Mouse (Mus musculus) intestine, embryonic 16.5 days (tissue): ENCODE measurements at regions not wholly inside any gene's neighbourhood (a gene's known extent, or its start where the extent isn't known, plus 50 kb on each side); places are given as distances from the start of the nearest gene placed in this dataset.

Experiments used
- ATAC-seq: fragments of 200-750 bp; cut with Nextera tagmentation; 2 replicates; pipeline ENCODE4 v1.8.0; 2017; ENCODE audit warnings: moderate TSS enrichment, moderate library complexity
- H3K27ac ChIP-seq: fragments of 300-500 bp; sonication (generic); 2 replicates; pipeline ENCODE4 v1.5.1; 2014; ENCODE audit warnings: mild to moderate bottlenecking, low read length
- H3K27me3 ChIP-seq: fragments of 300-500 bp; sonication (generic); replicated peaks from 2 replicates; pipeline ENCODE4 v1.6.1; 2014; ENCODE audit warnings: low read length, control low read depth, mixed read lengths; ENCODE audit not compliant: control insufficient read depth, insufficient read depth
- H3K36me3 ChIP-seq: fragments of 300-500 bp; sonication (generic); 2 replicates; pipeline ENCODE4 v1.6.1; 2014; ENCODE audit warnings: low read length, control low read depth; ENCODE audit not compliant: control insufficient read depth, insufficient read depth
- H3K4me1 ChIP-seq: fragments of 300-500 bp; sonication (generic); 2 replicates; pipeline ENCODE4 v1.6.1; 2014; ENCODE audit warnings: low read length, control low read depth, mixed read lengths; ENCODE audit not compliant: control insufficient read depth, insufficient read depth
- H3K4me2 ChIP-seq: fragments of 300-500 bp; sonication (generic); 2 replicates; pipeline ENCODE4 v1.6.1; 2014; ENCODE audit warnings: low read depth, low read length, control low read depth
- H3K4me3 ChIP-seq: fragments of 300-500 bp; sonication (generic); 2 replicates; pipeline ENCODE4 v1.5.1; 2014; ENCODE audit warnings: mild to moderate bottlenecking, low read length
- H3K9ac ChIP-seq: fragments of 300-500 bp; sonication (generic); 2 replicates; pipeline ENCODE4 v1.6.1; 2014; ENCODE audit warnings: low read depth, low read length
- H3K9me3 ChIP-seq: fragments of 300-500 bp; sonication (generic); 2 replicates; pipeline ENCODE4 v1.6.1; 2016; ENCODE audit warnings: low read length, control low read depth; ENCODE audit not compliant: control insufficient read depth
- WGBS: fragments of 180-500 bp; shearing (Covaris S2); extraction: QIAGEN DNeasy Blood & Tissue Kit; methylation state at CpG from one replicate; pipeline ENCODE4 v1.1.7; 2014; 5-methylcytosine and 5-hydroxymethylcytosine counted together

- Histone ChIP-seq H3K27me3 (no peaks in the 10 kb centered on the region), H3K4me1 (peaks cover 6% of the 10 kb centered on the region; the same call in 1 of the 2 replicates), H3K4me2 (no peak overlapping the region), H3K4me3 (no peak overlapping the region), H3K9ac (no peak overlapping the region), H3K36me3 (no peaks in the 10 kb centered on the region), H3K9me3 (no peaks in the 10 kb centered on the region), H3K27ac (no peak overlapping the region)
- 55% methylated on average over 15 of the region's 15 CpGs for WGBS
- no peak for ATAC-seq
Observed at GRCm38 (mm10) chr9:115624721-115625496, 284.3 kb upstream of the Gadl1 start.

- Histone ChIP-seq H3K9me3 (no peaks in the 10 kb centered on the region), H3K9ac (no peak overlapping the region), H3K27me3 (no peaks in the 10 kb centered on the region), H3K4me2 (no peak overlapping the region), H3K4me3 (no peak overlapping the region), H3K27ac (no peak overlapping the region), H3K36me3 (no peaks in the 10 kb centered on the region), H3K4me1 (peaks cover 6% of the 10 kb centered on the region; the same call in 1 of the 2 replicates)
- no peak for ATAC-seq
- WGBS: 66% methylated on average over 3 of the region's 3 CpGs
Observed at GRCm38 (mm10) chr9:115627551-115627950, 281.7 kb upstream of the Gadl1 start.

- no peaks in the 10 kb centered on the region for H3K27me3 ChIP-seq
- H3K9ac ChIP-seq: no peak overlapping the region
- ATAC-seq: no peak
- no peak overlapping the region for H3K4me3 ChIP-seq
- WGBS: 66% methylated on average over 6 of the region's 6 CpGs
- H3K36me3 ChIP-seq: no peaks in the 10 kb centered on the region
- no peaks in the 10 kb centered on the region for H3K4me1 ChIP-seq
- H3K27ac ChIP-seq: no peak overlapping the region
- no peaks in the 10 kb centered on the region for H3K9me3 ChIP-seq
- no peak overlapping the region for H3K4me2 ChIP-seq
Observed at GRCm38 (mm10) chr9:115637114-115637513, 272.1 kb upstream of the Gadl1 start.

GRCm38 (mm10) chr9:115640781-115641180, 268.5 kb upstream of the Gadl1 start:
- Histone ChIP-seq H3K9ac (no peak overlapping the region), H3K4me2 (no peak overlapping the region), H3K27ac (no peak overlapping the region), H3K9me3 (no peaks in the 10 kb centered on the region), H3K36me3 (no peaks in the 10 kb centered on the region), H3K4me1 (no peaks in the 10 kb centered on the region), H3K4me3 (no peak overlapping the region), H3K27me3 (no peaks in the 10 kb centered on the region)
- no peak for ATAC-seq
- 88% methylated on average over 2 of the region's 2 CpGs for WGBS

- no peak for ATAC-seq
- Histone ChIP-seq H3K36me3 (no peaks in the 10 kb centered on the region), H3K4me3 (no peak overlapping the region), H3K4me1 (no peaks in the 10 kb centered on the region), H3K4me2 (no peak overlapping the region), H3K27me3 (no peaks in the 10 kb centered on the region), H3K27ac (no peak overlapping the region), H3K9me3 (no peaks in the 10 kb centered on the region), H3K9ac (no peak overlapping the region)
- WGBS: 26% methylated on average over 4 of the region's 4 CpGs
Observed at GRCm38 (mm10) chr9:115642032-115642431, 267.2 kb upstream of the Gadl1 start.

- ATAC-seq: no peak
- H3K4me3 ChIP-seq: no peak overlapping the region
- no peaks in the 10 kb centered on the region for H3K36me3 ChIP-seq
- no peak overlapping the region for H3K27ac ChIP-seq
- no peak overlapping the region for H3K9ac ChIP-seq
- H3K27me3 ChIP-seq: no peaks in the 10 kb centered on the region
- no peaks in the 10 kb centered on the region for H3K4me1 ChIP-seq
- H3K4me2 ChIP-seq: no peak overlapping the region
- WGBS: 83% methylated on average over 9 of the region's 9 CpGs
- no peaks in the 10 kb centered on the region for H3K9me3 ChIP-seq
Observed at GRCm38 (mm10) chr9:115644953-115645352, 264.3 kb upstream of the Gadl1 start.

- no peaks in the 10 kb centered on the region for H3K4me1 ChIP-seq
- no peak overlapping the region for H3K4me3 ChIP-seq
- no peaks in the 10 kb centered on the region for H3K36me3 ChIP-seq
- no peak overlapping the region for H3K9ac ChIP-seq
- H3K4me2 ChIP-seq: no peak overlapping the region
- H3K27me3 ChIP-seq: no peaks in the 10 kb centered on the region
- H3K9me3 ChIP-seq: no peaks in the 10 kb centered on the region
- ATAC-seq: no peak
- H3K27ac ChIP-seq: no peak overlapping the region
- 56% methylated on average over 7 of the region's 7 CpGs for WGBS
Observed at GRCm38 (mm10) chr9:115646226-115646625, 263.0 kb upstream of the Gadl1 start.

- Histone ChIP-seq H3K9me3 (no peaks in the 10 kb centered on the region), H3K27ac (no peak overlapping the region), H3K9ac (no peak overlapping the region), H3K4me2 (no peak overlapping the region), H3K4me1 (peaks cover 2% of the 10 kb centered on the region; the same call in 1 of the 2 replicates), H3K27me3 (no peaks in the 10 kb centered on the region), H3K36me3 (no peaks in the 10 kb centered on the region), H3K4me3 (no peak overlapping the region)
- ATAC-seq: no peak
- WGBS: 88% methylated on average over 2 of the region's 2 CpGs
Observed at GRCm38 (mm10) chr9:115651708-115652107, 257.5 kb upstream of the Gadl1 start.

GRCm38 (mm10) chr9:115653116-115653515, 256.1 kb upstream of the Gadl1 start:
- H3K36me3 ChIP-seq: no peaks in the 10 kb centered on the region
- no peak overlapping the region for H3K4me3 ChIP-seq
- WGBS: 94% methylated on average over 5 of the region's 5 CpGs
- H3K4me1 ChIP-seq: peaks cover 5% of the 10 kb centered on the region; the same call in 1 of the 2 replicates
- no peak overlapping the region for H3K27ac ChIP-seq
- ATAC-seq: no peak
- no peak overlapping the region for H3K9ac ChIP-seq
- H3K9me3 ChIP-seq: no peaks in the 10 kb centered on the region
- no peak overlapping the region for H3K4me2 ChIP-seq
- no peaks in the 10 kb centered on the region for H3K27me3 ChIP-seq

- Histone ChIP-seq H3K27me3 (no peaks in the 10 kb centered on the region), H3K4me2 (no peak overlapping the region), H3K4me1 (peaks cover 5% of the 10 kb centered on the region; the same call in 1 of the 2 replicates), H3K9ac (no peak overlapping the region), H3K27ac (no peak overlapping the region), H3K4me3 (no peak overlapping the region), H3K9me3 (0 out of 2 replicates have a peak, but pooled peaks cover 7% of the 10 kb centered on the region), H3K36me3 (no peaks in the 10 kb centered on the region)
- no peak for ATAC-seq
- WGBS: 90% methylated on average over 6 of the region's 6 CpGs
Observed at GRCm38 (mm10) chr9:115654933-115655332, 254.3 kb upstream of the Gadl1 start.
